In genomic region chr7:83565976-83566375, GRCm38 (mm10) we compare ENCODE assay signal across 11 mouse cellular contexts. TPM values are rescaled to one million over a fixed set of nuclear protein-coding genes. Genes with fewer than 3 reads are reported as not detected.
A peak's percentile ranks its signal among the peaks of the same experiment; 100 is the strongest.
DNase-seq lines count a peak whose midpoint lies in the region; ATAC-seq and TF ChIP-seq lines count a peak whose summit lies in the region.
"Had no signal": no experiment of that assay in that cellular context is flagged by ENCODE, and none has a peak within 500 bp of the region (broad histone marks: within the 10 kb centered on the region; RNA-seq: fewer than 3 reads in every experiment).

No protein-coding gene starts in this region.

- no peaks in the 10 kb centered on the region for H3K4me1 ChIP-seq in liver, embryonic 16.5 days (ENCODE audit: control insufficient read depth, low read depth, low read length)
- H3K4me1 ChIP-seq: hindbrain, embryonic 15.5 days had no signal

- no peaks in the 10 kb centered on the region for H3K27me3 ChIP-seq in liver, embryonic 16.5 days (ENCODE audit: control insufficient read depth, insufficient read depth, low read depth, low read length)
- H3K27me3 ChIP-seq: hindbrain, embryonic 15.5 days; Patski had no signal

- H3K36me3 ChIP-seq in liver, embryonic 16.5 days (ENCODE audit: control insufficient read depth, insufficient read depth), result no peaks in the 10 kb centered on the region
- H3K36me3 ChIP-seq: hindbrain, embryonic 15.5 days had no signal

- DNase-seq in liver, result no peak
- DNase-seq in gastrocnemius, adult 2 months, result peak; percentile 44
- DNase-seq in kidney, adult 8-10 months, result peak; percentile 50 to 66
- DNase-seq in left cerebral cortex, adult 11 months (ENCODE audit: low spot score), result no peak
- no peak for DNase-seq in embryo, embryonic 10 days (ENCODE audit: low spot score)
- DNase-seq in spleen, postnatal 10 days (ENCODE audit: low spot score in 2 of 2), result no peak

- 20% methylated on average over 7 of the region's 7 CpGs for WGBS in liver, embryonic 16.5 days (ENCODE audit: insufficient replicate concordance)

- intact Hi-C loops in gastrocnemius, adult 2 months (cut with DNase I), result loop anchor here (10.0 kb wide), 2 partner anchors 209 to 239 kb away; no protein-coding TSS in a partner anchor

- peak; percentile 21; the same call in 1 of the 2 replicates for ATAC-seq in liver, embryonic 16.5 days (ENCODE audit: low read depth)
- peak; percentile 56 for ATAC-seq in megakaryocyte, adult 5-6 weeks (ENCODE audit: poor library complexity, severe bottlenecking)
- ATAC-seq: Patski had no signal

- no peak for TF ChIP-seq CTCF in gastrocnemius, adult 2 months (IDR thresholded peaks at IDR 0.05)

- H3K9ac ChIP-seq in liver, embryonic 16.5 days (ENCODE audit: low read depth, low read length), result no peak overlapping the region
- H3K9ac ChIP-seq: hindbrain, embryonic 15.5 days had no signal

- no peaks in the 10 kb centered on the region for H3K9me3 ChIP-seq in liver, embryonic 16.5 days (replicated peaks; ENCODE audit: control insufficient read depth, low read length)
- H3K9me3 ChIP-seq: hindbrain, embryonic 15.5 days; megakaryocyte, embryonic 14.5 days had no signal

- no peak overlapping the region for H3K4me3 ChIP-seq in liver, embryonic 16.5 days (ENCODE audit: low read depth, low read length)
- H3K4me3 ChIP-seq in gastrocnemius, adult 2 months, result no peak overlapping the region
- H3K4me3 ChIP-seq: hindbrain, embryonic 15.5 days; megakaryocyte, embryonic 14.5 days had no signal

- H3K4me2 ChIP-seq in liver, embryonic 16.5 days (ENCODE audit: low read depth, low read length), result no peak overlapping the region
- H3K4me2 ChIP-seq: hindbrain, embryonic 15.5 days had no signal

- H3K27ac ChIP-seq in liver, embryonic 16.5 days (ENCODE audit: low read length), result no peak overlapping the region
- H3K27ac ChIP-seq in gastrocnemius, adult 2 months, result peak overlapping the region; percentile 61; the same call in 1 of the 2 replicates
- H3K27ac ChIP-seq: hindbrain, embryonic 15.5 days had no signal

RNA-seq across cellular contexts. Expression of gene Tmc3, which starts 18.8 kb away (rescaled TPM):
- polyA plus RNA-seq in liver, embryonic 16.5 days (2015; fragmentation: Nextera tagmentation; extraction: Ambion mirVana), result 0.07 and 0.48 TPM in 2 replicates
- total RNA-seq in gastrocnemius, adult 2 months (2021), result not detected
- total RNA-seq in megakaryocyte, adult 5-6 weeks (2015), result 0.07 TPM in 1 of 2 replicates, not detected in the other
- total RNA-seq in megakaryocyte, adult 5-6 weeks (2017), result 0.20 TPM in 1 of 2 replicates, not detected in the other

Comparison
In these comparisons a context has a peak if more than half of its experiments do, and no peak if none do; other contexts are left out.
1. DNase-seq: peak in gastrocnemius, adult 2 months (single experiment) and kidney, adult 8-10 months (2 of 2); none in liver (single experiment), left cerebral cortex, adult 11 months (single experiment), embryo, embryonic 10 days (single experiment) and spleen, postnatal 10 days (0 of 2).